Comparison of ENCODE assay signal across 8 mouse cellular contexts in the genomic region with DNA sequence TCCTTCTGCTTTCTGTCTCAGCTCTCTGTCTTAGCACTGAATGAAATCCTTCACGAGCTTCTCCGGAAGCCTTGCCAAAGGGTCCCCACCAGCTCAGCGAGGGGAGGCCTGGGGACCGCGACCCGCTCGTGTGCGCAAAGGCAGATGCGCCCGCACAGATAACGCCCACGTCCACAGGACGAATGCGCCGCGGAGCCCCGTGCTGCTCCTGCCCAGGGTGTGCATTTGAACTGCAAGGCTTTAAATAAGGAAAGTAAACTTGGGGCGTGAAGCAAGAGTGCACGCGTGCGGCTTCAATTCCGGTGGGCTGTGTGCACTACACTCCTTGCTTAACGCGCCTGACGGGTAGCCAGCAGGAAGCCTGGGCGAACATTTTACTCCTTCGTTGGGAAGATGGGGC. TPM values are rescaled to one million over a fixed set of nuclear protein-coding genes. Genes with fewer than 3 reads are reported as not detected.
DNase-seq lines count a peak whose midpoint lies in the region; ATAC-seq and TF ChIP-seq lines count a peak whose summit lies in the region.

No protein-coding gene starts in this region.

- H3K27ac ChIP-seq in gastrocnemius, adult 2 months = no peak overlapping the region
- no peak overlapping the region for H3K27ac ChIP-seq in limb, embryonic 13.5 days

- peak; percentile 62 for ATAC-seq in granulocyte monocyte progenitor cell, adult 5-6 weeks (replicated peaks; ENCODE audit: poor library complexity, severe bottlenecking)
- ATAC-seq in limb, embryonic 13.5 days (ENCODE audit: low FRiP score, low read depth) = no peak

- H3K36me3 ChIP-seq in limb, embryonic 13.5 days = 0 out of 2 replicates have a peak, but pooled peaks cover 3% of the 10 kb centered on the region
- H3K36me3 ChIP-seq in splenic B cell, adult 2 months (ENCODE audit: control insufficient read depth, insufficient read depth, low read length, poor library complexity, severe bottlenecking) = no peaks in the 10 kb centered on the region

- WGBS in limb, embryonic 13.5 days = under 1% methylated on average over 27 of the region's 27 CpGs

- H3K4me3 ChIP-seq in gastrocnemius, adult 2 months = peak overlapping the region; percentile 92
- peak overlapping the region; percentile 66 for H3K4me3 ChIP-seq in limb, embryonic 13.5 days

- H3K4me1 ChIP-seq in limb, embryonic 13.5 days = peaks cover 22% of the 10 kb centered on the region

- H3K9me3 ChIP-seq in limb, embryonic 13.5 days = no peaks in the 10 kb centered on the region

- DNase-seq in gastrocnemius, adult 2 months = peak; percentile 21
- DNase-seq in gastrocnemius, adult 8-10 months (ENCODE audit: low spot score in 2 of 2) = no peak
- DNase-seq in NIH3T3 (ENCODE audit: low read depth) = peak; percentile 1
- DNase-seq in splenic B cell, adult 2 months (ENCODE audit: low read depth, low spot score) = peak; percentile 45
- no peak for DNase-seq in layer of hippocampus, adult 8-10 months (ENCODE audit: low spot score in 2 of 2)
- DNase-seq in yolk sac, embryonic 10.5 days (ENCODE audit: low spot score) = no peak

- no peak for TF ChIP-seq CTCF in gastrocnemius, adult 2 months (IDR thresholded peaks at IDR 0.05)

- peak overlapping the region; percentile 96 for H3K4me2 ChIP-seq in limb, embryonic 13.5 days (replicated peaks)

- H3K27me3 ChIP-seq in limb, embryonic 13.5 days = peaks cover 40% of the 10 kb centered on the region
- H3K27me3 ChIP-seq in splenic B cell, adult 2 months (ENCODE audit: control insufficient read depth, insufficient read depth, low read length, poor library complexity, severe bottlenecking) = peaks cover 3% of the 10 kb centered on the region; the same call in 1 of the 2 replicates

- intact Hi-C loops in gastrocnemius, adult 2 months (cut with DNase I) = no loop called here

- no peak overlapping the region for H3K9ac ChIP-seq in limb, embryonic 13.5 days

RNA-seq across cellular contexts. Expression of a gene that starts 1.5 kb away (rescaled TPM):
- total RNA-seq in gastrocnemius, adult 2 months (2021) = 1 to 10 TPM in 1 of 2 experiments, not detected in 1; 1.2 TPM
- under 1 TPM in 2 of 4 experiments, not detected in 2; 0.53 to 0.79 TPM for total RNA-seq in gastrocnemius, adult 8-10 months (2022)
- total RNA-seq in granulocyte monocyte progenitor cell, adult 5-6 weeks (2014; fragmentation: Nextera tagmentation) = 3.1 and 16.4 TPM in 2 replicates
- 2.9 and 3.1 TPM in 2 replicates for total RNA-seq in granulocyte monocyte progenitor cell, adult 5-6 weeks (2017)
- polyA plus RNA-seq in limb, embryonic 13.5 days (2015; fragmentation: Nextera tagmentation; extraction: Ambion mirVana) = 18.1 and 18.9 TPM in 2 replicates
- total RNA-seq in layer of hippocampus, adult 8-10 months (2022) = 1 to 10 TPM in 1 of 4 experiments, under 1 TPM in 2, not detected in 1; 0.57 to 2.1 (median 0.61) TPM

RNA-seq across cellular contexts. Expression of a gene that starts 7.8 kb away (rescaled TPM):
- not detected for total RNA-seq in gastrocnemius, adult 2 months (2021)
- total RNA-seq in gastrocnemius, adult 8-10 months (2022) = under 1 TPM in 1 of 4 experiments, not detected in 3; 0.19 TPM
- total RNA-seq in granulocyte monocyte progenitor cell, adult 5-6 weeks (2014; fragmentation: Nextera tagmentation) = 0.97 TPM in 1 of 2 replicates, not detected in the other
- total RNA-seq in granulocyte monocyte progenitor cell, adult 5-6 weeks (2017) = 0.65 and 1.5 TPM in 2 replicates
- polyA plus RNA-seq in limb, embryonic 13.5 days (2015; fragmentation: Nextera tagmentation; extraction: Ambion mirVana) = 12.0 and 13.0 TPM in 2 replicates
- not detected for total RNA-seq in layer of hippocampus, adult 8-10 months (2022)

RNA-seq across cellular contexts. Expression of a gene that starts 7.8 kb away (rescaled TPM):
- not detected for total RNA-seq in gastrocnemius, adult 2 months (2021)
- total RNA-seq in gastrocnemius, adult 8-10 months (2022) = not detected
- not detected in 2 replicates for total RNA-seq in granulocyte monocyte progenitor cell, adult 5-6 weeks (2014; fragmentation: Nextera tagmentation)
- not detected in 2 replicates for total RNA-seq in granulocyte monocyte progenitor cell, adult 5-6 weeks (2017)
- 0.62 and 0.70 TPM in 2 replicates for polyA plus RNA-seq in limb, embryonic 13.5 days (2015; fragmentation: Nextera tagmentation; extraction: Ambion mirVana)
- total RNA-seq in layer of hippocampus, adult 8-10 months (2022) = not detected

Comparison
In these comparisons a context has a peak if more than half of its experiments do, and no peak if none do; other contexts are left out.
1. DNase-seq: peak in gastrocnemius, adult 2 months (single experiment), NIH3T3 (single experiment) and splenic B cell, adult 2 months (single experiment); none in gastrocnemius, adult 8-10 months (0 of 2), layer of hippocampus, adult 8-10 months (0 of 2) and yolk sac, embryonic 10.5 days (single experiment).